In genomic region chr4:148644157-148644511, GRCm38 (mm10) we compare ENCODE assay signal across 7 mouse cellular contexts. TPM values are rescaled to one million over a fixed set of nuclear protein-coding genes. Genes with fewer than 3 reads are reported as not detected.
A peak's percentile ranks its signal among the peaks of the same experiment; 100 is the strongest.
DNase-seq lines count a peak whose midpoint lies in the region.

No protein-coding gene starts in this region.

- no peak overlapping the region for H3K27ac ChIP-seq in brown adipose tissue, adult 24 weeks (replicated peaks; ENCODE audit: low read depth, low read length)
- no peak overlapping the region for H3K27ac ChIP-seq in hindbrain, embryonic 10.5 days

- peak overlapping the region; percentile 36; the same call in 1 of the 2 replicates for H3K4me3 ChIP-seq in brown adipose tissue, adult 24 weeks (ENCODE audit: insufficient read depth, low read depth, low read length)
- peak overlapping the region; percentile 36 for H3K4me3 ChIP-seq in erythroblast, embryonic 14.5 days (replicated peaks)
- peak overlapping the region; percentile 29 for H3K4me3 ChIP-seq in hindbrain, embryonic 10.5 days

- 7% methylated on average over 9 of the region's 9 CpGs for WGBS in hindbrain, embryonic 10.5 days

- H3K9me3 ChIP-seq in erythroblast, embryonic 14.5 days (ENCODE audit: control insufficient read depth, low read length), result no peaks in the 10 kb centered on the region
- H3K9me3 ChIP-seq in hindbrain, embryonic 10.5 days, result no peaks in the 10 kb centered on the region

- peak; percentile 64 for DNase-seq in NIH3T3 (ENCODE audit: low read depth)
- DNase-seq in hindbrain, embryonic 10.5 days (ENCODE audit: low spot score), result peak; percentile 66
- DNase-seq in layer of hippocampus, postnatal 25 days (ENCODE audit: extremely low spot score in 1 of 2, low spot score in 1 of 2), result peak; percentile 56 to 79
- DNase-seq in lung, postnatal 4 days, result peak; percentile 67 to 81
- peak; percentile 76 for DNase-seq in right cerebral cortex, postnatal 4 days

- H3K4me1 ChIP-seq in brown adipose tissue, adult 24 weeks (ENCODE audit: control insufficient read depth, insufficient read depth, insufficient read length, low read length), result no peaks in the 10 kb centered on the region
- peaks cover 7% of the 10 kb centered on the region for H3K4me1 ChIP-seq in erythroblast, embryonic 14.5 days (ENCODE audit: control insufficient read depth)
- H3K4me1 ChIP-seq in hindbrain, embryonic 10.5 days (replicated peaks), result peaks cover 10% of the 10 kb centered on the region

- H3K36me3 ChIP-seq in erythroblast, embryonic 14.5 days (ENCODE audit: control insufficient read depth), result no peaks in the 10 kb centered on the region
- H3K36me3 ChIP-seq in hindbrain, embryonic 10.5 days, result no peaks in the 10 kb centered on the region

- H3K27me3 ChIP-seq in erythroblast, embryonic 14.5 days (ENCODE audit: control insufficient read depth), result peaks cover 5% of the 10 kb centered on the region; the same call in 1 of the 2 replicates
- no peaks in the 10 kb centered on the region for H3K27me3 ChIP-seq in hindbrain, embryonic 10.5 days (ENCODE audit: insufficient read depth, poor library complexity, severe bottlenecking)

RNA-seq across cellular contexts. Expression of gene Gm572, which starts 1.0 kb away (rescaled TPM):
- not detected in 2 replicates for polyA plus RNA-seq in brown adipose tissue, adult 24 weeks (2012; ENCODE audit: insufficient read depth, insufficient read length, missing spikeins)
- polyA plus RNA-seq in erythroblast, embryonic 14.5 days (2012), result not detected in 2 replicates
- polyA plus RNA-seq in hindbrain, embryonic 10.5 days (2016; fragmentation: Nextera tagmentation; extraction: Ambion mirVana), result not detected in 2 replicates
- total RNA-seq in layer of hippocampus, postnatal 25 days (2021), result not detected

RNA-seq across cellular contexts. Expression of gene Tardbp, which starts 17.3 kb away (rescaled TPM):
- 132 and 193 TPM in 2 replicates for polyA plus RNA-seq in brown adipose tissue, adult 24 weeks (2012; ENCODE audit: insufficient read depth, insufficient read length, missing spikeins)
- polyA plus RNA-seq in erythroblast, embryonic 14.5 days (2012), result 2.2 and 3.0 TPM in 2 replicates
- polyA plus RNA-seq in hindbrain, embryonic 10.5 days (2016; fragmentation: Nextera tagmentation; extraction: Ambion mirVana), result 302 and 421 TPM in 2 replicates
- 100 to 1,000 TPM; 188 to 216 TPM for total RNA-seq in layer of hippocampus, postnatal 25 days (2021)

RNA-seq across cellular contexts. Expression of gene Masp2, which starts 41.8 kb away (rescaled TPM):
- not detected in 2 replicates for polyA plus RNA-seq in brown adipose tissue, adult 24 weeks (2012; ENCODE audit: insufficient read depth, insufficient read length, missing spikeins)
- 0.06 and 0.12 TPM in 2 replicates for polyA plus RNA-seq in erythroblast, embryonic 14.5 days (2012)
- 0.09 TPM in 1 of 2 replicates, not detected in the other for polyA plus RNA-seq in hindbrain, embryonic 10.5 days (2016; fragmentation: Nextera tagmentation; extraction: Ambion mirVana)
- total RNA-seq in layer of hippocampus, postnatal 25 days (2021), result 1 to 10 TPM; 3.0 to 3.9 TPM

RNA-seq across cellular contexts. Expression of gene Srm, which starts 52.8 kb away (rescaled TPM):
- 21.4 and 25.8 TPM in 2 replicates for polyA plus RNA-seq in brown adipose tissue, adult 24 weeks (2012; ENCODE audit: insufficient read depth, insufficient read length, missing spikeins)
- 3.4 and 4.3 TPM in 2 replicates for polyA plus RNA-seq in erythroblast, embryonic 14.5 days (2012)
- polyA plus RNA-seq in hindbrain, embryonic 10.5 days (2016; fragmentation: Nextera tagmentation; extraction: Ambion mirVana), result 190 and 218 TPM in 2 replicates
- 10 to 100 TPM; 70.5 to 78.1 TPM for total RNA-seq in layer of hippocampus, postnatal 25 days (2021)

Comparison
In these comparisons a context has a peak if more than half of its experiments do, and no peak if none do; other contexts are left out.
1. RNA of gene Tardbp, which starts 17.3 kb away (polyA plus RNA-seq): 302 to 421 TPM in hindbrain, embryonic 10.5 days and 132 to 193 TPM in brown adipose tissue, adult 24 weeks; 2.2 to 3.0 TPM in erythroblast, embryonic 14.5 days; every median in the first group is over 10 times any median in the second.
2. Peak in every context shown above with its lines, with median percentiles within 50 percentile points of each other: DNase-seq and H3K4me3 ChIP-seq.